In genomic region chr15:52577614-52578013, GRCm38 (mm10) we compare ENCODE assay signal across 31 mouse cellular contexts.
"Had no signal": no experiment of that assay in that cellular context is flagged by ENCODE, and none has a peak within 500 bp of the region (broad histone marks: within the 10 kb centered on the region; RNA-seq: fewer than 3 reads in every experiment).

No protein-coding gene starts in this region.

- H3K36me3 ChIP-seq: limb, embryonic 10.5 days; limb, embryonic 12.5 days; limb, embryonic 13.5 days; limb, embryonic 15.5 days; liver, embryonic 12.5 days; liver, embryonic 13.5 days; liver, embryonic 15.5 days; lung, embryonic 15.5 days; midbrain, embryonic 10.5 days; midbrain, embryonic 12.5 days; midbrain, embryonic 13.5 days; midbrain, embryonic 15.5 days had no signal

- H3K4me2 ChIP-seq: limb, embryonic 12.5 days; limb, embryonic 13.5 days; limb, embryonic 15.5 days; liver, embryonic 11.5 days; liver, embryonic 12.5 days; liver, embryonic 13.5 days; liver, embryonic 15.5 days; lung, embryonic 14.5 days; lung, embryonic 15.5 days; midbrain, embryonic 11.5 days; midbrain, embryonic 12.5 days; midbrain, embryonic 13.5 days; midbrain, embryonic 15.5 days had no signal

- DNase-seq: left cerebral cortex, postnatal 4 days; liver; liver, embryonic 13.5 days; liver, postnatal 0 days; lung, adult 18-20 months; lung, adult 2 months; lung, embryonic 14.5 days; lung, postnatal 10 days; lung, postnatal 14 days; lung, postnatal 36 days; lung, postnatal 4 days; midbrain, embryonic 14.5 days had no signal

- H3K9me3 ChIP-seq: limb, embryonic 10.5 days; limb, embryonic 12.5 days; limb, embryonic 13.5 days; limb, embryonic 15.5 days; liver, embryonic 12.5 days; liver, embryonic 13.5 days; liver, embryonic 15.5 days; lung, embryonic 15.5 days; megakaryocyte, embryonic 14.5 days; midbrain, embryonic 10.5 days; midbrain, embryonic 12.5 days; midbrain, embryonic 13.5 days; midbrain, embryonic 15.5 days had no signal

- H3K27ac ChIP-seq: limb, embryonic 10.5 days; limb, embryonic 12.5 days; limb, embryonic 13.5 days; limb, embryonic 15.5 days; liver, embryonic 12.5 days; liver, embryonic 13.5 days; liver, embryonic 14.5 days; liver, embryonic 15.5 days; lung, embryonic 15.5 days; macrophage; midbrain, embryonic 10.5 days; midbrain, embryonic 12.5 days; midbrain, embryonic 13.5 days; midbrain, embryonic 15.5 days had no signal

- H3K27me3 ChIP-seq: limb, embryonic 12.5 days; limb, embryonic 13.5 days; limb, embryonic 15.5 days; liver, embryonic 12.5 days; liver, embryonic 13.5 days; liver, embryonic 15.5 days; lung, embryonic 15.5 days; megakaryocyte, embryonic 14.5 days; midbrain, embryonic 12.5 days; midbrain, embryonic 13.5 days; midbrain, embryonic 15.5 days had no signal

- H3K9ac ChIP-seq: limb, embryonic 12.5 days; limb, embryonic 13.5 days; limb, embryonic 15.5 days; liver, embryonic 12.5 days; liver, embryonic 13.5 days; liver, embryonic 14.5 days; liver, embryonic 15.5 days; liver, postnatal 0 days; lung, embryonic 14.5 days; lung, embryonic 15.5 days; midbrain, embryonic 12.5 days; midbrain, embryonic 13.5 days; midbrain, embryonic 15.5 days had no signal

- H3K4me1 ChIP-seq: limb, embryonic 10.5 days; limb, embryonic 12.5 days; limb, embryonic 13.5 days; limb, embryonic 15.5 days; liver, embryonic 12.5 days; liver, embryonic 13.5 days; liver, embryonic 15.5 days; lung, embryonic 15.5 days; megakaryocyte, embryonic 14.5 days; midbrain, embryonic 10.5 days; midbrain, embryonic 12.5 days; midbrain, embryonic 13.5 days; midbrain, embryonic 15.5 days had no signal

- ATAC-seq: liver, embryonic 12.5 days; liver, postnatal 0 days; lung, postnatal 0 days; midbrain, embryonic 13.5 days; midbrain, embryonic 15.5 days; midbrain, embryonic 16.5 days had no signal

- H3K4me3 ChIP-seq: limb, embryonic 10.5 days; limb, embryonic 12.5 days; limb, embryonic 13.5 days; limb, embryonic 15.5 days; liver, embryonic 12.5 days; liver, embryonic 13.5 days; liver, embryonic 15.5 days; lung, embryonic 15.5 days; megakaryocyte, embryonic 14.5 days; midbrain, embryonic 10.5 days; midbrain, embryonic 12.5 days; midbrain, embryonic 13.5 days; midbrain, embryonic 15.5 days; myocyte had no signal
